Mouse (Mus musculus) neural tube, postnatal 0 days (tissue): ENCODE measurements around the gene Fxyd1. TPM values are rescaled to one million over a fixed set of nuclear protein-coding genes. Genes with fewer than 3 reads are reported as not detected.

Experiments used
- microRNA-seq: library from miRNA; unstranded; fragments of <30 nt; microRNA quantifications from one replicate; pipeline ENCODE4, GENCODE M21; 2016
- polyA plus RNA-seq: library from polyadenylated mRNA; unstranded; fragments of >200 nt; fragmentation: Nextera tagmentation; extraction: Ambion mirVana; gene quantifications from 2 replicates; pipeline ENCODE4 v1.2.1, GENCODE M21; 2015

Gene Fxyd1
- polyA plus RNA-seq: 87.3 and 114 TPM in 2 replicates

DNA sequence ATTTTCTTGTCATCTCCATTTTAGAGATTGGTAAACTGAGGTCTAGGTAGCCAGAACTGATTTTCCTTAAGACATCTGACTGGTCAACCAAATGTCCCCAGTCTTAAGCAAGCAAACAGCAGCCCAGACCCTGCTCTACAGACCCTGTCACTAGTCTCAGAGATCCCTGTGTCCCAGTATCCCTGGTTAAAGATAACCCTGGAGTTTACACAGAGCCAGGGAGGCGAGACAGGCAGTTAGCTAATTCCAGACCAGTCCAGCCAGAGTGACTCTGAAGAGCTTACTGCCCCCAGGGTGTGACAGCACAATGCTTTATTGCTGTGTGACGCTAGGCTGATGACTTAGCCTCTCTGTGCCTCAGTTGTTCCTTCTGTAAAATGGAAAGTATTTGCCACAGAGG, at the start of gene Fxyd1:
Gene Fxyd1, minus strand, starts transcription at position 129 of the 400 bp plus-strand sequence.

DNA sequence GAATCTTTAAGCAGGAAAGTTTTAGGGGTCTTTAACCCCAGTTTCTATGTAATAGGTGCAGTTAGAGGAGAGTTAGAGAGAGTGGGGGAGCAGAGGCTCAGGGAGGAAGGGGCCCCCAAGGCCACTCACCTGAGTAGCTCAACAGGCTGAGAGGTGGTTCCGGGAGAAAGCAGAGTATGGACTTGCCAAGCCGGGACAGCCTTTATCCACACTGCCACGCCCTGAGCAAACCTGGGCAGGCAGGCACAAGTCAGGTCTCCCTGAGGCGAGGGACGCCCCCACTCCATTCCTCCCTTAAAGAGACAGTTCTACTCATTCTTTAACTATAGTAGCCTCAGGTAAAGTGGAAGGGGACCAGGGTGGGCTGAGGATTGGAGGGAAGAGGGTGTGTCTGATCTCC, 19.5 kb upstream of the Fxyd1 start, which contains the start of gene Fxyd3:
Gene Fxyd3, minus strand, starts transcription at position 213 of the 400 bp plus-strand sequence.

DNA sequence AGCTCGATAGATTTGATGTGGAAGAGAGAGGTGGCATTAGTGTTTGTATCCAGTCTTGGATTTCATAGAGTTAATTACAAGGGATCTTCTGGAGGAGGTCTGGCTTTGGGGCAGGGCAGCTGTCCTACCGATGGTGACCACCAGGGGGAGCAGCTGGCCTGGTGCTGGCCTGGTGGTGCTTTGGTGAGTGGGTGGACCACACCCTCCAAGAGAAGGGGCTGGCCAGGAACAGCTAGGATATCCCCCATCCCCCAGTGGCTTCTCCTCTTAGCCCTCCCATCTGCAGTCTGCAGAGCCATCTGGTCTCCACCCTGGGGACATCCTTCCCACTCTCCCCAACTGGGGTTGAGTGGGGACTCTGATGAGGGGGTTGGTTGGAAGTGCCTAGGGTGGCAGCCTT, 2.1 kb upstream of the Fxyd1 start, which contains the start of gene Lgi4:
Gene Lgi4, plus strand, starts transcription at position 235 of the 400 bp plus-strand sequence.

DNA sequence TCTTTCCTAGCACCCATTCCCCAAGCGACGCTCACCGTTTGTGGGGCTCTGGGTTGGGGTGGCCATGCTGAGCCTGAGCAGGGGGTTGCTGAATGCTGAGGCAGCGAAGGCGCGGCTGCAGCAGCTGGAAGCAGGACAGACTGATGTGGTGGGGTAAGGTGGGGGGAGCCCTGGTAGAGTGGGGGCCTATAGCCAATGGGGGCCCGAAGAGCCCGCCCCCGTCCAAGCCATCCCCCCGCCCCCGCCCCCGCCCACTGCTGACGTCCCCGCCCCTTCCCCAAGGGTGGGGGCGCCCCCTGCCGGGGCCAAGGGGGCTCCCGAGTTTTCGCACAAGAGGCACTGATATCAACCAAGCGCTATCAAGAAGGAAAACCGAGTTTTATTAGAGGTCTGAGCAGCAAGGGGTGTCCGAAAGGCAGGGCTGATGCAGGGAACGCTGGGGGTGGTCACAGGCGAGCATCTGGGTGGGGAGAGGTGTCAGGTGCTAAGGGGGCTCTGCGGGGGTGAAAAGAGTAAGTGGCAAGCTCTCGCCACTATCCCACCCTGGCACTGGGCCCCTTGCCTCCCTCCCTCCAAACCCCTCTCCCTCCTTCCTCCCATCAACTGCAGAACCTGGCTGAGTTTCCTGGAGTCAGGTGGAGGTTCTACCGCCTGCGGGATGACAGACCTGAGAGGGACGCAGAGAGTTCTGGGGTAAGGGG, 5.5 kb downstream of the Fxyd1 start, which contains the start of gene Fxyd7:
Gene Fxyd7, minus strand, starts transcription at position 147 of the 701 bp plus-strand sequence.

DNA sequence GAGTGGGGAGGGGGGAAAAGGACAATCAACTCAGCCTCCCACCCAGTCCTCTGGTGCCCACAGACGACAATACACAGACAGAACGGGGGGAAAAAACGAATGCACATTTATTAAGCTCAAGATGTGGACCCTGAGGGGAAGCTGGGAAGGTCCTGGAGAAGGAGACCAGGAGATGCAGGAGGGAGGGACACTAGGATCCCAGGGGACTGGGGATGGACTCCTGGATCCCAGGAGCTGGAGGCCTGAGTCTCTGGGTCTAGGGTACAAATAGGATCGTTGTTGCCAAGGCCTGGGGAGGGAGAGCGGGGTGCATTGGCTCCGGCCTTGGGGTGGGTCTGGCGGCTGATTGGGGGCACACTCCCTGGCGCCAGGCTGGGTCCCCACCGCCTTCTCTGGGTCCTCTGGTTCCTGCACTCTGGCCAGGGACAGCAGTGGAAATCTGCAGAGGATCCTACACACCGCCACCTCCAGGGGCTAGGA, 14.5 kb downstream of the Fxyd1 start, which contains the start of gene Fxyd5:
Gene Fxyd5, minus strand, starts transcription at position 51 of the 480 bp plus-strand sequence.

Small RNA genes within 50 kb of the gene (microRNA-seq; reads per million reads assigned to microRNA genes)
- gene Mir7050: not detected

Other genes with a start within 250 kb of the Fxyd1 start
- 0.37 TPM in 1 of 2 replicates, not detected in the other for gene Ffar2, start 233.4 kb downstream of the Fxyd1 start, polyA plus RNA-seq
- gene Ffar3, start 201.0 kb downstream of the Fxyd1 start, polyA plus RNA-seq: not detected in 2 replicates
- not detected in 2 replicates for gene Ffar1, start 195.6 kb downstream of the Fxyd1 start, polyA plus RNA-seq
- gene Cd22, start 176.9 kb downstream of the Fxyd1 start, polyA plus RNA-seq: 0.05 TPM in 1 of 2 replicates, not detected in the other
- gene Mag, start 142.3 kb downstream of the Fxyd1 start, polyA plus RNA-seq: 19.5 and 38.7 TPM in 2 replicates
- gene Hamp2, start 132.5 kb downstream of the Fxyd1 start, polyA plus RNA-seq: not detected in 2 replicates
- not detected in 2 replicates for gene Hamp, start 113.2 kb downstream of the Fxyd1 start, polyA plus RNA-seq
- gene Usf2, start 100.4 kb downstream of the Fxyd1 start, polyA plus RNA-seq: 28.6 and 34.2 TPM in 2 replicates
- 23.1 and 23.9 TPM in 2 replicates for gene Lsr, start 83.7 kb downstream of the Fxyd1 start, polyA plus RNA-seq
- 0.76 and 1.1 TPM in 2 replicates for gene Fam187b, start 83.4 kb downstream of the Fxyd1 start, polyA plus RNA-seq
- 36.9 and 57.9 TPM in 2 replicates for gene Fxyd5, start 14.7 kb downstream of the Fxyd1 start, polyA plus RNA-seq
- gene Fxyd7, start 5.7 kb downstream of the Fxyd1 start, polyA plus RNA-seq: 714 and 730 TPM in 2 replicates
- 2.5 and 3.6 TPM in 2 replicates for gene Lgi4, start 2.1 kb upstream of the Fxyd1 start, polyA plus RNA-seq
- 3.1 and 3.5 TPM in 2 replicates for gene Fxyd3, start 19.5 kb upstream of the Fxyd1 start, polyA plus RNA-seq
- 0.71 and 1.0 TPM in 2 replicates for gene Hpn, start 58.1 kb upstream of the Fxyd1 start, polyA plus RNA-seq
- 71.7 and 85.1 TPM in 2 replicates for gene Scn1b, start 69.8 kb upstream of the Fxyd1 start, polyA plus RNA-seq
- 112 and 137 TPM in 2 replicates for gene Gramd1a, start 98.7 kb upstream of the Fxyd1 start, polyA plus RNA-seq
- gene Scgb2b2, start 233.3 kb upstream of the Fxyd1 start, polyA plus RNA-seq: not detected in 2 replicates
- gene Scgb1b2, start 234.6 kb upstream of the Fxyd1 start, polyA plus RNA-seq: not detected in 2 replicates